Comparison of ENCODE assay signal across 8 mouse cellular contexts in genomic region chr1:177440981-177441491, GRCm38 (mm10). TPM values are rescaled to one million over a fixed set of nuclear protein-coding genes. Genes with fewer than 3 reads are reported as not detected.
DNase-seq lines count a peak whose midpoint lies in the region; ATAC-seq lines count a peak whose summit lies in the region.

No protein-coding gene starts in this region.

- peak overlapping the region; percentile 84 for H3K9ac ChIP-seq in lung, embryonic 16.5 days (ENCODE audit: low read length)
- peak overlapping the region; percentile 80 for H3K9ac ChIP-seq in hindbrain, embryonic 13.5 days
- H3K9ac ChIP-seq in midbrain, embryonic 14.5 days (replicated peaks; ENCODE audit: low read length): peak overlapping the region; percentile 62; the same call in 1 of the 2 replicates

- peak overlapping the region; percentile 84 for H3K4me2 ChIP-seq in lung, embryonic 16.5 days (ENCODE audit: low read depth, low read length)
- peak overlapping the region; percentile 65 for H3K4me2 ChIP-seq in hindbrain, embryonic 13.5 days
- peak overlapping the region; percentile 71 for H3K4me2 ChIP-seq in midbrain, embryonic 14.5 days (ENCODE audit: low read length)

- WGBS in lung, embryonic 16.5 days: 2% methylated on average over 6 of the region's 6 CpGs
- WGBS in hindbrain, embryonic 13.5 days: under 1% methylated on average over 6 of the region's 6 CpGs
- WGBS in midbrain, embryonic 14.5 days: under 1% methylated on average over 6 of the region's 6 CpGs

- peaks cover 17% of the 10 kb centered on the region for H3K4me1 ChIP-seq in lung, embryonic 16.5 days (replicated peaks; ENCODE audit: control insufficient read depth, insufficient read depth, low read length)
- H3K4me1 ChIP-seq in hindbrain, embryonic 13.5 days (replicated peaks): peaks cover 29% of the 10 kb centered on the region
- H3K4me1 ChIP-seq in midbrain, embryonic 14.5 days (ENCODE audit: control insufficient read depth, insufficient read depth, low read length): peaks cover 16% of the 10 kb centered on the region

- H3K36me3 ChIP-seq in lung, embryonic 16.5 days (ENCODE audit: control insufficient read depth, insufficient read depth, low read length): no peaks in the 10 kb centered on the region
- no peaks in the 10 kb centered on the region for H3K36me3 ChIP-seq in hindbrain, embryonic 13.5 days
- H3K36me3 ChIP-seq in midbrain, embryonic 14.5 days (ENCODE audit: control insufficient read depth, insufficient read depth, low read length): no peaks in the 10 kb centered on the region

- no peak for ATAC-seq in lung, embryonic 16.5 days (ENCODE audit: low read depth)
- no peak for ATAC-seq in hindbrain, embryonic 13.5 days (ENCODE audit: low FRiP score)
- ATAC-seq in midbrain, embryonic 14.5 days (ENCODE audit: low FRiP score, low TSS enrichment): no peak

- H3K27ac ChIP-seq in lung, embryonic 16.5 days (ENCODE audit: low read length): peak overlapping the region; percentile 99
- peak overlapping the region; percentile 95 for H3K27ac ChIP-seq in hindbrain, embryonic 13.5 days
- peak overlapping the region; percentile 93 for H3K27ac ChIP-seq in midbrain, embryonic 14.5 days (replicated peaks; ENCODE audit: low read depth, low read length)

- no peaks in the 10 kb centered on the region for H3K9me3 ChIP-seq in lung, embryonic 16.5 days (ENCODE audit: control insufficient read depth, low read length)
- H3K9me3 ChIP-seq in hindbrain, embryonic 13.5 days: no peaks in the 10 kb centered on the region
- no peaks in the 10 kb centered on the region for H3K9me3 ChIP-seq in midbrain, embryonic 14.5 days (ENCODE audit: control insufficient read depth, low read length)

- no peaks in the 10 kb centered on the region for H3K27me3 ChIP-seq in lung, embryonic 16.5 days (ENCODE audit: control insufficient read depth, insufficient read depth, low read depth, low read length)
- no peaks in the 10 kb centered on the region for H3K27me3 ChIP-seq in hindbrain, embryonic 13.5 days
- H3K27me3 ChIP-seq in midbrain, embryonic 14.5 days (ENCODE audit: control insufficient read depth, insufficient read depth, low read length): no peaks in the 10 kb centered on the region

- peak overlapping the region; percentile 89 for H3K4me3 ChIP-seq in lung, embryonic 16.5 days (ENCODE audit: low read length)
- H3K4me3 ChIP-seq in hindbrain, embryonic 13.5 days: peak overlapping the region; percentile 76
- H3K4me3 ChIP-seq in midbrain, embryonic 14.5 days (replicated peaks; ENCODE audit: low read depth, low read length): peak overlapping the region; percentile 73

- no peak for DNase-seq in lung, postnatal 4 days
- peak; percentile 34 for DNase-seq in c-Kit-positive CD71-positive TER-119-negative erythroid progenitor cells, embryonic 14.5 days (ENCODE audit: low read depth)
- no peak for DNase-seq in midbrain, embryonic 14.5 days
- DNase-seq in gastrocnemius, adult 18-20 months (ENCODE audit: low spot score): no peak
- no peak for DNase-seq in spleen, postnatal 4 days (ENCODE audit: low spot score in 2 of 2)
- no peak for DNase-seq in right cerebral cortex, postnatal 14 days

RNA-seq across cellular contexts. Expression of gene Zbtb18, which starts 1.1 kb away (rescaled TPM):
- polyA plus RNA-seq in lung, embryonic 16.5 days (2015; fragmentation: Nextera tagmentation; extraction: Ambion mirVana): 1.6 and 2.2 TPM in 2 replicates
- polyA plus RNA-seq in hindbrain, embryonic 13.5 days (2015; fragmentation: Nextera tagmentation; extraction: Ambion mirVana): 11.5 and 14.2 TPM in 2 replicates
- polyA plus RNA-seq in midbrain, embryonic 14.5 days (2014; fragmentation: Nextera tagmentation; extraction: Ambion mirVana): 11.9 and 13.4 TPM in 2 replicates
- total RNA-seq in gastrocnemius, adult 18-20 months (2021): 100 to 1,000 TPM; 107 to 125 TPM
